Mouse (Mus musculus): Measurements from ENCODE around the gene Ccdc125. TPM values are rescaled to one million over a fixed set of nuclear protein-coding genes. Genes with fewer than 3 reads are reported as not detected.
"Not testable (repeated sequence)": the region's sequence is repeated elsewhere in the genome, so short reads cannot be mapped to it uniquely, and the experiment has no call there.

Ccdc125 gene
- polyA plus RNA-seq, 1 experiment = 2.5 TPM

DNA sequence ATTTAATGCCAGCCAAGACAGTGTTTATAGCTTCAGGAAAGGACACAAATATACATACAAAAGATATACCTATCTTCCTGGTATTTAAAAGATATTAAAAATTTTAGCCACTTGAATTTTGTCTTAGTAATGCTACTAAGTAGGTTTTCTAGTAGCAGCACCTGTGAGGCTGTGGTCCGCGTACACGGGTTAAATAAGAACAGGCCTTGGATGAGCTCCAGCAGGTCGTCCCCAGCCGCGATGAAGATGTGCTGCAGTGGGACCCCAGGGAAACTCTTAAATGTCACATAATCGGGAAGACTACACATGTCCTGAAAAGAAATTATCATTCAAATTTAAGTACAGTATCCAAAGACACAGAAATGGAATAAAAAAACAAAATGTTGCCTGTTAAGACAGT is 36.7 kb downstream of the Ccdc125 start:
- 97% methylated on average over 7 of the region's 7 CpGs for WGBS
- Histone ChIP-seq H3K4me3 (replicated peaks; ENCODE audit: extremely low read depth, low read depth, low read length) (no peak overlapping the region), H3K4me1 (ENCODE audit: control insufficient read depth, insufficient read depth, low read length) (no peaks in the 10 kb centered on the region)
- TF ChIP-seq POLR2A (IDR thresholded peaks at IDR 0.05; ENCODE audit: borderline replicate concordance, extremely low read depth, low read depth, low read length) = no peak
- TF ChIP-seq CTCF (IDR thresholded peaks at IDR 0.05; ENCODE audit: insufficient read depth, low read length) = no peak
- no peak for DNase-seq

DNA sequence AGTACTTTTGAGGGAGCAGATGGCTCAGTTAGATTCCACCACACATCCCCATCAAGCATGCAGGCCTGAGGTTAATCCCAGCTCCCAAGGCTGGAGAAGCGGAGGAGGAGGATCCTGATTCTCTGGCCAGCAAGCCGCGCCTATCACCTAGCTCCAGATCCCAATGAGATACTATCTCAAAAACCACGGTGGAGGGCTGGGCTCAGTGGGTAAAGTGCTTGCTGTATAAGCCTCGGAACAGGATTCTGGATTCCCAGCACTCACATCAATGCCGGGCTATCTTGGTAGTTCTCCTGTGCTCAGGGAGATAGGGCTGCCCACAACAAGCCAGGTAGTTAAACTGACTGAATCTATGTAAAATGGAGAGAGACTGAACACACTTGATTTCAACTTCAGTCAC is 46.0 kb downstream of the Ccdc125 start:
- no peak for TF ChIP-seq POLR2A (IDR thresholded peaks at IDR 0.05; ENCODE audit: borderline replicate concordance, extremely low read depth, low read depth, low read length)
- no peak for TF ChIP-seq CTCF (IDR thresholded peaks at IDR 0.05; ENCODE audit: insufficient read depth, low read length)
- 87% methylated on average over 6 of the region's 6 CpGs for WGBS
- Histone ChIP-seq H3K4me3 (replicated peaks; ENCODE audit: extremely low read depth, low read depth, low read length) (no peak overlapping the region), H3K4me1 (ENCODE audit: control insufficient read depth, insufficient read depth, low read length) (no peaks in the 10 kb centered on the region)
- DNase-seq = no peak

DNA sequence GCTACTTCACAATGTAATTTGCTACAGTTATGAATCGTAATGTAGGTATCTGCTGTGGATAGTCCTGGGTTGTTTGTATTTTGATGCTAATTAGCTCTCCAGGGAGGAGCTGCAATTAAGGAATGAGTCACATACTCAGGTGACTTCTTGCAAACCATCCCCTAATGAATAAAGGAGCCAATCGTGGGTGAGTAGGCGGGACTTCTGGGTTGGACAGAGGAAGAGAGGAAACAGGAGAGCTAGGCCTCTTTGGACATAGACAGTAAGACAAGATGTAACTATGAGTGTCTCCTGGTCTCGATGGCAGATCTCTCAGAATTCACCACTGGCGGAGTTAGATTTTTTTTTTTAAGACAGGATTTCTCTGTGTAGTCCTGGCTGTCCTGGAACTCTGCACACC is 52.1 kb downstream of the Ccdc125 start:
- no peak for TF ChIP-seq POLR2A (IDR thresholded peaks at IDR 0.05; ENCODE audit: borderline replicate concordance, extremely low read depth, low read depth, low read length)
- TF ChIP-seq CTCF (IDR thresholded peaks at IDR 0.05; ENCODE audit: insufficient read depth, low read length) = no peak
- no peak for DNase-seq
- WGBS = 89% methylated on average over 5 of the region's 5 CpGs
- H3K4me1 ChIP-seq (ENCODE audit: control insufficient read depth, insufficient read depth, low read length) = no peaks in the 10 kb centered on the region
- H3K4me3 ChIP-seq (replicated peaks; ENCODE audit: extremely low read depth, low read depth, low read length) = no peak overlapping the region

DNA sequence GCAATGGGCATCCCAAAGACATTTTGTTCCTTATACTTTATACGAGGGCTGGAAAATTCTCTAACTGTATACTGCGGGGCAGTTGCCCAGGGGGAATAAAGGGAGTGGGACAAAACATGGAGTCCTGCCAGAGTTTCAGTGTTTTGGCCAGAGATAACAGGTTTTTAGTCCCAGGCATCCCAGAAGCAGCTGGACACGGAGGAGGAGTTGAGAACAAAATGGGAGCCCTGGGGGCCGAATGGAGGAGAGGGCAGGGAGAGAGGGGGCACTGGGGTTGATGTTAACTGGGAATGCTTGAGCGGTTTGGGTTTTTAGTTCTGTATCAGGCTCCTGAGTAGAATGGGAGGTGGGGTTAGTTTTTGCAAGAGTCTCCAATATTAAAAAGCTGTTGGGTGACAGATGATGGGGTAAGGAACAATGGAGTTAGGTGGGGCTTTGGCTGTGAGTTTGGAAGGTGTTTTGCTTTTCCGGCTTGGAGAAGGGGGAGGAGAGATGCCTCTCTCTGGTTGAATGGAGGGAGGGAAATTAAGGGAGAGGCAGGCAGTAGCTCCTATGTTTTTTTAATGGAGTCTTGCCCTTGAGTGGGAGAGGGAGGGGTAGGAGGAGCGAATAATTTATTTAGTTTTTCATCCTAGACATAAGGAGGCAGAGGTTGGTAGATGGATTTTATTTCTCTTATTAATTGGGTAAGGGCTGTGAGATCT is 54.7 kb downstream of the Ccdc125 start:
- TF ChIP-seq POLR2A (IDR thresholded peaks at IDR 0.05; ENCODE audit: borderline replicate concordance, extremely low read depth, low read depth, low read length) (no peak), CTCF (IDR thresholded peaks at IDR 0.05; ENCODE audit: insufficient read depth, low read length) (no peak)
- WGBS = 58% methylated on average over 7 of the region's 7 CpGs
- Histone ChIP-seq H3K4me3 (replicated peaks; ENCODE audit: extremely low read depth, low read depth, low read length) (no peak overlapping the region), H3K4me1 (ENCODE audit: control insufficient read depth, insufficient read depth, low read length) (no peaks in the 10 kb centered on the region)
- no peak for DNase-seq

DNA sequence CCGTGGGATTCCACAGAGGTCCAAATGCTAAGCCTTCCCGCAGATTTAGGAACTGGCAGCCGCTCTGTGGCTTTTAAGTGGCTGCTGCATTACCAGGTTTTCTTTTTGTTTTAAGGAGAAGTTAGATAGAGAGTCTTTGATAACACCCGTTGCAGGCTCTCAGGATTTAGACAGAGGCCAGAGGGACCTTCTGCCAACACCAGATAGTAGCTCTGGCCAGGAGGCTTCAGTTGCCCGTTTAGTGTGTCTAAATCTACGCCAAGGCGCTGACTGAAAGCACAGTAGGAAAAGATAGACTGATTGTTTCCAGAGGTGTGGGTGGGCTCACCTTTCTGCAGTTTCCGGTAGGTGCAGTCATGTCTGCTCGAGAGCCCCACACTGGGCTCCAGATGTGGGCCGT is 55.7 kb downstream of the Ccdc125 start:
- Histone ChIP-seq H3K4me3 (replicated peaks; ENCODE audit: extremely low read depth, low read depth, low read length) (no peak overlapping the region), H3K4me1 (ENCODE audit: control insufficient read depth, insufficient read depth, low read length) (peaks cover 3% of the 10 kb centered on the region; the same call in 1 of the 2 replicates)
- no peak for DNase-seq
- no peak for TF ChIP-seq POLR2A (IDR thresholded peaks at IDR 0.05; ENCODE audit: borderline replicate concordance, extremely low read depth, low read depth, low read length)
- TF ChIP-seq CTCF (IDR thresholded peaks at IDR 0.05; ENCODE audit: insufficient read depth, low read length) = no peak
- WGBS = 83% methylated on average over 10 of the region's 10 CpGs

DNA sequence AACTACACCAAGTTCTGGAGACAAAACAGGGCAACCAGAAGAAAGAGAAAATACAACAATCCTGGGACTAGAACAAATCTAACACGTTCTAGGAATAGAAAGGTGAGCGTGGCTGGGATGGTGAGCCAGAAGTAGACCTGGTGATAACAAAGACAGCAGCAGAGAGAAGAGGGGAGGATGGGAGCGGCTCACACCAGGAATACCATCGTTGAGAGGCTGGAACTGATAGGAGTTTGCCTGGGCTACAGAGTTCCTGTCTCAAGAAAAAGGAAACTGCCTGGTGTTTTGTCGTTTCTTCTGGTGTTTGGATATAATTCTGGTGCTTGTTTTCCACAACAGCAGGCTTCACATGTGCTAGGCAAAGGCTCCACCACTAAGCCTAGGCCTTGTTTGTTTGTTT is 58.6 kb downstream of the Ccdc125 start:
- H3K4me1 ChIP-seq (ENCODE audit: control insufficient read depth, insufficient read depth, low read length) = peaks cover 3% of the 10 kb centered on the region; the same call in 1 of the 2 replicates
- H3K4me3 ChIP-seq (replicated peaks; ENCODE audit: extremely low read depth, low read depth, low read length) = no peak overlapping the region
- no peak for DNase-seq
- 86% methylated on average over 5 of the region's 5 CpGs for WGBS
- TF ChIP-seq CTCF (IDR thresholded peaks at IDR 0.05; ENCODE audit: insufficient read depth, low read length) (no peak), POLR2A (IDR thresholded peaks at IDR 0.05; ENCODE audit: borderline replicate concordance, extremely low read depth, low read depth, low read length) (no peak)

DNA sequence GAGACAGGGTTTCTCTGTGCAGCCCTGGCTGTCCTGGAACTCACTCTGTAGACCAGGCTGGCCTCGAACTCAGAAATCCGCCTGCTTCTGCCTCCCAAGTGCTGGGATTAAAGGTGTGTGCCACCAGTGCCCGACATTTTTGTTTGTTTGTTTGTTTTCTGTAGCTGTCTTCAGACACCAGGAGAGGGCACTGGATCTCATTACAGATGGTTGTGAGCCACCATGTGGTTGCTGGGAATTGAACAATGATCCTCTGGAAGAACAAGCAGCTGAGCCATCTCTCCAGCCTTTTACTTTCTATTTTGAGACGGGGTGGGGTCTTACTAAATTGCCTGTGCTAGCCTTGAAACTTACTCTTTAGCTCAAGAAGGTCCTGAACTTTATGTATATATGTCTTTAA is 59.0 kb downstream of the Ccdc125 start:
- DNase-seq; H3K4me3 ChIP-seq (replicated peaks; ENCODE audit: extremely low read depth, low read depth, low read length); H3K4me1 ChIP-seq (ENCODE audit: control insufficient read depth, insufficient read depth, low read length): not testable (repeated sequence)
- WGBS = 91% methylated on average over 4 of the region's 4 CpGs

DNA sequence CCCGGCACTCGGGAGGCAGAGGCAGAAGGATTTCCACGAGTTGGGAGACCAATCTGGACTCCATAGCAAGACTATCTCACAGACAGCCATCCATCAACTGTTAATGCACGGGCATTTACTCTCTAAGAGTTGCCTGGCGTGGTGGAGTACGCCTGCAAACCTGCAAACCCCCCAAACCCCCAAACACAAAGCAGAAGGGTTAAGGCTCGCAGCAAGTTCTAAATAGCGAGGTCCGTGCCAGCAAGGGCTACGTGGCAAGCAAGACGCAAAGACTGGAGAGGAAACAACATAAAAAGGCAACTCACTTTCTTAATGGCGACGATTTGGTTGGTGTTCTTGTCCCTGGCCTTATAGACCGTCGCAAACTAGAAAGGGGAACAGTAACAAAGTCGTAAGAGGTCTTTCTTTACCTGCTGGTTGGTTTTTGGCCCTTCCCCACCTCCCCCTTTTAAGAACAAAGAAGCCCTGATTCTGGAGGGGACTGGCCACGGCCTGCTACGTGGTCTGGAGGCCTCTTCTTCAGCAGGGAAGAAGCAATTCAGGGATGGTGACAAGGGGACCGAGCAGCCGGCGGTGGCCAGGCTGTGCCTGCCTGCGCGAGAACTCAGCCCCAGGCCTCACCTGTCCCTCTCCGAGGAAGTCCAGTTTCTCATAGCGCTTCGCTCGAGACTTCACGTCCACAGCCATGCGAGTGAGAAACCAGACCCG is 60.8 kb downstream of the Ccdc125 start:
- Histone ChIP-seq H3K4me3 (replicated peaks; ENCODE audit: extremely low read depth, low read depth, low read length) (peak overlapping the region; percentile 69), H3K4me1 (ENCODE audit: control insufficient read depth, insufficient read depth, low read length) (peaks cover 3% of the 10 kb centered on the region; the same call in 1 of the 2 replicates)
- under 1% methylated on average over 30 of the region's 30 CpGs for WGBS
- TF ChIP-seq CTCF (IDR thresholded peaks at IDR 0.05; ENCODE audit: insufficient read depth, low read length) (no peak), POLR2A (IDR thresholded peaks at IDR 0.05; ENCODE audit: borderline replicate concordance, extremely low read depth, low read depth, low read length) (no peak)
- peak; percentile 13 for DNase-seq

DNA sequence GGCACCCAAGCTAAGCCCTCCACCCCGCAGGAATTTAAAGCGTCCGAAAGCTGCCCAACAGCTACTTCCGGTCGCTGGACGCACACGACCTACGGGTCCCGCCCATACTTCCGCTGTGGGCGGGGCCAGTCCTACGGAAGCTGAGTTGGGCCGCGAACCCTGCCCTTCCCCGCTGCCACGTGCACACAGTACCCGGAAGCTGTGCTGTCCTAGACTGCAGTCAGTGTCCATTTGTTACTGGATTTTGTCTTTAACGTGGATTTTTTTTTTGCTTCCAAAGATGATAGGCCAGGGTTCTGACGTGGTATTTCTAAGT is 61.3 kb downstream of the Ccdc125 start, which contains the start of gene Cdk7:
TSS of gene Cdk7 (minus strand) at position 79 of the 316 bp plus-strand sequence.
- peak; percentile 91 for DNase-seq
- peak within 1 kb of the TSS; percentile 69 for H3K4me3 ChIP-seq (replicated peaks; ENCODE audit: extremely low read depth, low read depth, low read length)
- peaks cover 3% of the 10 kb centered on the region; the same call in 1 of the 2 replicates for H3K4me1 ChIP-seq (ENCODE audit: control insufficient read depth, insufficient read depth, low read length)
- TF ChIP-seq POLR2A (IDR thresholded peaks at IDR 0.05; ENCODE audit: borderline replicate concordance, extremely low read depth, low read depth, low read length) (peak; percentile 69; the same call in 1 of the 2 replicates), CTCF (IDR thresholded peaks at IDR 0.05; ENCODE audit: insufficient read depth, low read length) (no peak)
- WGBS = under 1% methylated on average over 19 of the region's 19 CpGs

DNA sequence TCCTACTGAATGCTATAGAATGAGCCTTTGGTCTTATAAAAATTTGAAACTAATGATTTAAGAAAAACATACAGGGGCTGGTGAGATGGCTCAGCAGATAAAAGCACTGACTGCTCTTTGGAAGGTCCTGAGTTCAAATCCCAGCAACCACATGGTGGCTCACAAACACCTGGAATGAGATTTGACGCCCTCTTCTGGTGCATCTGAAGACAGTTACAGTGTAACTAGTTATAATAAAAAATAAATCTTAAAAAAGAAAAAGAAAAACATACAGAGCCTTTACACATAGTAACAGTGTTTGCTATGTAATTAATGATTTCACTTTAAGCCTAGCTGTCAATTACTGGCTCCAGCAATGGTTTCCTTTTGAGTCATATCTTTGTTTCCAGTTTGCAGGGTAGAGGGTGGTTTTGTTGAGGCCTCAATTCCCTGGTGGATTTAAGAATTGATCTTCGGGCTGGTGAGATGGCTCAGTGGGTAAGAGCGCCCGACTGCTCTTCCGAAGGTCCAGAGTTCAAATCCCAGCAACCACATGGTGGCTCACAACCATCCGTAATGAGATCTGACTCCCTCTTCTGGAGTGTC is 62.0 kb downstream of the Ccdc125 start:
- H3K4me1 ChIP-seq (ENCODE audit: control insufficient read depth, insufficient read depth, low read length); DNase-seq; H3K4me3 ChIP-seq (replicated peaks; ENCODE audit: extremely low read depth, low read depth, low read length): not testable (repeated sequence)
- 95% methylated on average over 6 of the region's 6 CpGs for WGBS
